Mouse (Mus musculus) cerebral cortex, adult 2 months (tissue): ENCODE results near the gene Popdc3.

ENCODE experiments used
- WGBS: fragments of 180-500 bp; shearing (Covaris S2); methylation state at CpG from one replicate; pipeline ENCODE4 v1.1.7; 2018; 5-methylcytosine and 5-hydroxymethylcytosine counted together

Gene Popdc3

DNA sequence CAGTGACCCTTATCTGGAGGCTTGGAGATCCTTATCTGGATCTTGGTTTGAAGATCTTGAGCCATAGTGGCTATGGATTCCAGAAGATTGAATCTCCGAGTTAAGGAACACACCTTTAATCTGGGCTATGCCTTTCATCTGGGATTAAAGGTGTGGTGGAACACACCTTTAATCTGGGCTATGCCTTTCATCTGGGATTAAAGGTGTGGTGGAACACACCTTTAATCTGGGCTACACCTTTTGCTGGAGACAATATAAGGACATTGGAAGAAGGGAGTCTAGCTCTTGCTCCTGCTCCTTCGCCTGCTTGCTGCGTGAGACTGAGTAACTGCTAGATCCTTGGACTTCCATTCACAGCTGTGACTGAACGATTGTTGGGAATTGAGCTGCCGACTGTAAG lies at the start of gene Popdc3:
Gene Popdc3 (plus strand): TSS at position 301 of the 400 bp plus-strand sequence.
- 82% methylated on average over 1 of the region's 5 CpGs for WGBS

DNA sequence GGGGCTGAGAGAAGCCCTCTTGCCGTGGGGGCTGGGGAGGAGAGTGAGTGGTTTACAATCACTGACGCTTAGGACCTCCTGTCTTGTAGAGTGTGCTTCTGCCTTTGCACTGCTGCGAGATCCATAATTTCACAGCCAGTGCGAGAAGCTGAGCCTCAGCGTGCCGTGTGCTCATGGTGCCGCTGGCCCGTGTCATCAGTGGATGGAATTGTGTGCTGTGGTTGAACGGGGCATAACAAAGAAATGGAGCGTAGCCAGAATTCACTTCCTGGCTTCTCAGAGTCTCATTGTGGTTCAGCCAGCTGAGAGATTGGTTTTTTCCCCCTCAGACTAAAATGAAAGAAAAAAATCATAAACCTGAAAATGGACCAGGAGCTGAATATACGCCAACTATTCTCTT lies 48.8 kb upstream of the Popdc3 start:
- WGBS: 47% methylated on average over 11 of the region's 11 CpGs

DNA sequence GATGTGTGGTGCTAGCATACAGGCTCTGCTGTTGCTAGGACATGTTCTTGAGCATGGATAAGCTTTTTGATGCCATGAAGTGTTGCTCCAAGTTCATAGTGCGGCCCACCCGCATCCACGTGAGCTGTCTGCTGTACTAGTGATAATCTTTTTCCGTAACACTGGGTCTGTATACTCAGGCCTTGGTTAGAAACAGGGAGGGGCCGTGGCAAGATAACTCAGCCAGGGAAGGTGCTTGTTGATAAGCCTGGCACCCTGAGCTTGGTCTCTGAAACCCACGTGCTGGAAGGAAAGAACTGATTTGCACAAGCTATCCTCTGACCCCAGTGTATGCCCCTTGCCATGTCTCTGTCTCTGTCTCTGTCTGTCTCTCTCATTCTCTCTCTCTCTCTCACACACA lies 47.9 kb upstream of the Popdc3 start:
- WGBS: 96% methylated on average over 6 of the region's 6 CpGs

DNA sequence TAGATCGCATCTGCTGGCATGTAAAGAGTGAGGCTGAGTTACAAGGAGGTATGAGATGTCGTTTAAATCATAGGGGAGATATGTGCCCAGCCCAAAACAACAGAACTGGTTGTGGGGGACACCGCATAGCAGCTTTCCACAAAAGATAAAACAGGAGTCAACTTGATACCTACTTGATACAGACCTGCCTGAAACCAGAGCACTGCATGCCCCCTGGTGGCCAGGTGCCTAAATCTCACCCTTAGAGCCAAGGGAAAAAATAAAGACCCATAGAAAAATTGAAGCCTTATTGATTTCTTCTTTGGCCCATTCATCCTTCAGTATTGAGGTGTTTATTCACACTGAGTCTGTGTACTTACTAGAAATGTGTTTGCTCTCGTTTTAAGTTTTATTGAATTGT lies 45.5 kb upstream of the Popdc3 start:
- 82% methylated on average over 4 of the region's 4 CpGs for WGBS

- 53% methylated on average over 7 of the region's 7 CpGs for WGBS
These were observed 41.1 kb upstream of the Popdc3 start for GRCm38 (mm10) chr10:45136806-45137205.

- 75% methylated on average over 4 of the region's 4 CpGs for WGBS
These were observed 38.0 kb upstream of the Popdc3 start for GRCm38 (mm10) chr10:45139910-45140309.

DNA sequence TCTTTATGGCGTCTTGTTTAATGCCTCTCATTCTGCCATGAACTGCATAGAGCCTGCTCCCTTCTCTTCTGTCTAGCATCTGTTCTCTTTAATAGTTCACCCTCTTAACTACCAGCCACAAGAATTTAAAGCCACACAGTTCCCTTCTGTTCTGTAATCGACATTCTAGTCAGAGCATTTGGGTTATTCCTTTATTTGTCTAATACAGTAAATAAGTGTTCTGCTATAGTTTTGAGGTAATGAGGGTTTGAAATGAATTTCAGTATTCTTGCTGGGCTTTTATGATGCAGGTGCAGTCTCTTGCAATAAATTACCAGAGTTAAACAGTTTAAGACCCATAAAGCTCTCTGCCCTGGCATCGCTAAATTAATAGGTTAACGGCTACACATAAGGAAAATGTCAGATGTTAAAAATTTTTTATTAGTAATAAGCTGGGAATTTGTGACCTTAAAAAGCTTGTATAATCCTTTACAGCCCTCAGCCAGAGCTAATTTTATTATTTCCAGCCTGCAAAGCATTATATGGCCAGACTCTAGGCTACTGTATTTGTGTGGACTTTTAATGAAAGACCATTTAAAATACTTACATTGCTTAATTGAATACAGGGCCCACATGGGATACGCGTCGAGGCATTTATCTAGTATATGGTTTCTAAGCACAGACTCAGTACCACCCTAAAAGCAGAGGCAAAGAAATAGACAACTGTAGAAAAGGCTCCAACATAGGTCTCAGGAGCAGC lies 37.3 kb upstream of the Popdc3 start:
- WGBS: 90% methylated on average over 7 of the region's 7 CpGs

DNA sequence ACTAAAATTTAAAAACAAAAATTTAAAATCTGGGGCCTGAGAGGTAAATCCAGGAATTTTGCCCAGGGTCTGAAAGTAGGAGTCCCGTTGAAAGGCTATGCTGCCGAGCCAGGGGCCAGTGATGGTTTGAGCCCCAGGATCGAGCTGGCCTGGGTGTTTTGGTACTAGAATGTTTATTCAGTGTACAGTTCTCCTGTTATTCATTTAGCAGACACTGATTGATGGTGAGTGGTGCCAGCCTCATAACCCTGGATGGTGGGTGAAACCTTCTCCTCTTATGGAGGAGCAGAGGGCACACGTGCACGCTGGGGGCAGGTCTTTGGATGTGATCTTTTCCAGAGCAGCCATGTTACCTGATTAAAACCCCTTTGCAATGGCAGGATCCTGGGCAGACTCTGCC lies 35.5 kb upstream of the Popdc3 start:
- WGBS: 96% methylated on average over 5 of the region's 5 CpGs

- WGBS: 71% methylated on average over 6 of the region's 6 CpGs
These were observed 33.7 kb upstream of the Popdc3 start for GRCm38 (mm10) chr10:45144038-45144817.

GRCm38 (mm10) chr10:45146821-45147220 lies 31.1 kb upstream of the Popdc3 start:
- WGBS: 71% methylated on average over 6 of the region's 6 CpGs

GRCm38 (mm10) chr10:45151137-45151536 lies 26.8 kb upstream of the Popdc3 start:
- WGBS: 76% methylated on average over 5 of the region's 5 CpGs

DNA sequence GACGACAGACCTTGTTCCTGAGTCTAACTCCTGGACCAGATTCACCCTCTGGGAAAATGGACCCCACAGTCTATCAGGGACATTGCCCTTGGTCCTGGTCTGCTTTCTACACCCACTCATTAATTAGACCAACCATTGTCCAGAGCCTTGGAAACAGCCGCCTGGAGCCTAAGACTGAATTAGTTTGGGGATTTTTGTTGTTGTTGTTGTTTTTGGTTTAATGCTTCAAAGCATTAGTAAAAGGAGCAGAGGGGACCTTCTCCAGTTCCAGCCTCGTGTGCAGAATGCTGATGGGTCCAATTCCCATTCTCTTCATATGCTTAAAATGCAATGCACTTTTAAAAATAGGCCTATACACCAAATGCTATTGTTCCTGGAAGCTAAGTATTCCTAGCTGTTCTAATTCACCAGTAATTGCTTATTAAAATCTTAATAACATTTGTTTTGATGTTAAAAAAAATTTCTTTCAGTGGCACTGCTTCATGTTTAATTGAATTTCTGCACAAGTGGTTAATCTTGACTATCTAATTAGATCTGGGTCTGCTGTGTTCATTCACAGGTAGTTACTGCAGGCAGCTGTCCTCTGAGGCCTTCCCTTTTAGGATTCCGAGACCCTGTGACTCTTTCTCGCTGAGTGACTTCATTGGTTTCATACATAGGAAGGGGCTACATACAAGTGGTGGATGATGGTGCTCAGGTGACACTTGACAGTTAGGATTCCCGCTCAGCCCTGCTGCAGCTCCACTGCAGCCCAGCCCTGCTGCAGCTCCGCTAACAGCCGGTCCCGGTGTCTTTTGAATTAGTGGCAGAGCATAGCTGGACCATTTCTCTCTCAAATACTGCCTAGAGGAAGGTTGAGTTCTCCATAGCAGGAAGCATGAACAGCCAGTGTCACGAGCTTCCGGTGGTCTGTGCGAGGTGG lies 25.9 kb upstream of the Popdc3 start:
- WGBS: 88% methylated on average over 12 of the region's 12 CpGs

DNA sequence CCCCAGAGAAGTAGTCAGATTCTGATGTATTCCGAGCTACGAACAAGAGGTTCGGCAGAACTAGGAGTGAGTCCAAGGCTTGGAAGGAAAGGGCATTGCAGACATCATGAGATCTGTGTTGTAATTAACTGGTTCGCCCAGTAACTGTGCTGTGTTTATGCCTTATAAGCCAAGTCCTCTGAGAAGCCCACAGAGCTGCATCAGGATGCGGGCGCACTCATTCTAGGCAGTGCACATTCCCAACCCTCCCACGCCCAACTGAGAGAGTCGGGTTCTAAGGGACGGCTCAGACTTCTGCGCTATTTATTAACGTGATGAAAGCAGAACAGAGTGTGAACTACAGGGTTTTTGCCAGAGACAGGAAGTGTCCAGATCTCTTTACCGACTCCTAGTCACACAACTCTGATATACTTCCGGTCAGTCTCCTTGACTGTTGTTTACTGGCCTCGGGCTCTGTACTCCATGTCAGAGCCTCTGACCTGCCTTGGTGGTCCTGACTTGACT lies 23.3 kb upstream of the Popdc3 start:
- WGBS: 78% methylated on average over 14 of the region's 14 CpGs

GRCm38 (mm10) chr10:45165851-45166250 lies 12.0 kb upstream of the Popdc3 start:
- WGBS: 87% methylated on average over 8 of the region's 8 CpGs

- WGBS: 89% methylated on average over 8 of the region's 8 CpGs
These were observed 4.0 kb upstream of the Popdc3 start for GRCm38 (mm10) chr10:45173927-45174326.

DNA sequence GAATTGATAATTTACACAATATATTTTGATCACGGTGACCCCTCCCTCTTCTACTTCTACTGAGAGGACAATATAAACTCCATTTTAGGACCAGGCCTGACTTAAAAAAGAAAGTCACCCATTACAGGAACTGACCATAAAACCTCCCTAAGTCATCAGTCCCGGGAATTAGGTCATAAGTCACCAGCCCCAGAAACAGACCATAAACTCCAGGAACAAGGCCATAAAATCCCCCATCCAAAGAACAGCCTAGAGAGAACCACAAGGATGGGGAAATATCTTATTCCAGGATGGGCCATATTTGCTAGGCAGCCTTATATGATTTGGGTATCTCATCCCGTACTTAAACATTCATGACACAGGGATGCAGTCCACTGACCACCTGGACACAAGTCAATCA lies 3.6 kb upstream of the Popdc3 start:
- WGBS: 92% methylated on average over 3 of the region's 3 CpGs

DNA sequence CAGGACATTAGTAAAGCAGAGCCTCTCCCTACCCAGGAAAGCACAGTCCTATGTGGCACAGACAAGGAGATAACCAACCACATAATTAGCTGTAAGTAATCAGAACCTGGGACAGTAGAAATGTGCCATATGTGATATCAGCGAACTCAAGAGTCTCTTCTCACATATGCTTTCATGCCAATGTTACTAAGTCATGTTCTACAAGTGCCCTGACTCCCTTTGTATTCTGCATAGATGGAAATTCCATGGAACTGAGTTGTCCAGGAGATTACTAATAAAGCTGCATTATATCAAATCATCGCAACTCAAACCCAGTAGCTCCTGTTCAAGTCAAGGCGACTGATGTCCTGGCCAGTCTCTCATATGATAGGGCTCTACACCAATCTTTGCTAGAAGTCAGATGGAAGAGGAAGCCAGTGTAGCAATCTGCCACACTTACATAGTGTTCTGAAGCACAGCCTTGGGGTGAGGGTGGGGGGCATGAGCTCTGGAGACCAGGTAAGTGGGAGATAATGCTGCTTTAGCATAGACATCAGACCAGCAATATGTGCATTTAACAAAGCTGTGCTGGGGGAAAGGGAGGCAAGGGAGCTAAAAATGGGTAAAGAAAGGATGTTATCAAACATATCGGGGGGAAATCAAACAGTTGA lies 2.9 kb downstream of the Popdc3 start:
- 95% methylated on average over 4 of the region's 4 CpGs for WGBS

DNA sequence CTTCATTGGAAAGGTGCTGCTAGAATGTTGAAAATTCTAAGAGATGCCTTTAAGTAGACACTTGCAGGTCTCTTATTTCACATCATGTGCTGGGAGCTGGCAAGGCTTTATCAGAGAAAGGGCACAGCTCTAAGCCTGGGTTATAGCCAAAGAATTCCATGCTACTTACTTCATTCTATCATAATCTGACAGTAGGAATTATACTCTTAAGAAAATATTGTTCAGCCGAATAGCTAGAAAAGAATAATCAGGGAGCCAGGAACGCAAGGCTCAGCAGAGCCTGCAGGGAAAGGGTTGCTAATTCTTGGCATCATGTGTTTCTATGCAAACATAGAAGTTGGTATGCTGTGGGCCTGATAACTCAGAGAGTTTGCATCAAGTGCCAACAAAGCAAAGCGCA lies 3.4 kb downstream of the Popdc3 start:
- 84% methylated on average over 3 of the region's 3 CpGs for WGBS

GRCm38 (mm10) chr10:45185457-45185856 lies 7.6 kb downstream of the Popdc3 start:
- WGBS: 82% methylated on average over 2 of the region's 2 CpGs

DNA sequence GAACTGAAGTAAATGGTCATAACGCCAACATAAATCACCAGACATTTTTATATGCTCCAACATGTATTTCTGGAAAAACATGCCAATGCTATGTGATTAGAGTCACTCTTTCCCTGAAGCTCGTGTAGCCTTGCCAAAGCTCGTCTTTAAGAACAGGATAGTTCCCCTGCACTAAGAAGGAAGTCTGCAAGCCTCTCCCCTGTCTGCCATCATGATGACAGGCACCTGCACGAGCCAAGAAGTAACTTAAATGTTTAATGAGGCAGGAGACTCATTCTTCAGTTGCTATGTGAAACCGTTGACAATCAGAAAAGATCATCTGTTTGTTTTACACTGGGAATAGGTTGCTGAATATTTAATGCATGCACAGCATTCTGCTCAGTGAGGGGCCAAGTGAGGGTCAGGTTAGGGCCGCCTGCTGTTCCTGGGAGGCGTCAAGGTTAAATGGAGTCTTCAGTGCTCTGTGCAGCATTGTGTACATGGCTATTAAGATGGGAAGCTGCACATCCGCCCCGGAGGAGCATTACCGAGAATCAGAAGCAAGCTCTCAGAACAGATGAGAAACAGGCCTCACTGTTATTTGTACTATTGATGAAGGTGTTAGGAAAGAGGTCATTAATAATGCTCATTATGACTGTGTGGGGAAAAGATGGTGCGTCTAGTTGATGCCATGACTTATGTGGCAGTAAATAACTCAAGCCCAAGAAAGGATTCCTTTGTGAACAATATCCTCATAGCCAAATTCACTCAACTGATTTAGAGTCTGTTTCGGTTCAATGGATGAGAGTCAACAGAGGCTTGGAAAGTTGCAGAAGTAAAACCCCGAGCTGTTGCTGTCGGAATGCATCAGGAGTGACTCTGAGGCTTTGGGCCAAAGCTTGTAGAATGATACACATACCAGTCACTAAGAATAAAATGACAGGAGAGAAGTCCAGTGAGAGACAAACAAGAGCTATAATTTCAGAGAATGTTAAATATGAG lies 15.7 kb downstream of the Popdc3 start:
- 74% methylated on average over 14 of the region's 14 CpGs for WGBS
